Mouse (Mus musculus) CH12.LX (cell line): Measurements from ENCODE around the gene Spata21.

ENCODE experiments used
- BHLHE40 ChIP-seq: IDR thresholded peaks from 2 replicates; pipeline ENCODE4 v1.6.1; 2011; ENCODE audit warnings: mild to moderate bottlenecking, low read depth, low read length, improper control_type of control experiment
- CHD2 ChIP-seq: IDR thresholded peaks from 2 replicates; pipeline ENCODE4 v1.6.1; 2011; ENCODE audit warnings: low read length, improper control_type of control experiment
- CTCF ChIP-seq, 2 experiments: IDR thresholded peaks in 1 of 2; conservative IDR thresholded peaks in 1 of 2; 2 replicates each; pipeline ENCODE4 v1.5.1; 2011 to 2012; ENCODE audit warnings: low read depth in 2 of 2, low read length in 2 of 2, improper control_type of control experiment in 1 of 2, inconsistent platforms in 1 of 2, mild to moderate bottlenecking in 1 of 2, moderate library complexity in 1 of 2
- ELF1 ChIP-seq: IDR thresholded peaks from 2 replicates; pipeline ENCODE4 v1.6.1; 2014; ENCODE audit warnings: low read depth, mild to moderate bottlenecking, inconsistent platforms, low read length, improper control_type of control experiment
- HCFC1 ChIP-seq: IDR thresholded peaks from 2 replicates; pipeline ENCODE4 v1.6.1; 2012; ENCODE audit warnings: low read depth, mild to moderate bottlenecking, inconsistent platforms, low read length, improper control_type of control experiment
- POLR2A ChIP-seq: IDR thresholded peaks from 2 replicates; pipeline ENCODE4 v1.6.1; 2011; ENCODE audit warnings: low read depth, mild to moderate bottlenecking, improper control_type of control experiment, low read length
- POLR2AphosphoS2 ChIP-seq: IDR thresholded peaks from 2 replicates; pipeline ENCODE4 v1.6.1; 2011; ENCODE audit warnings: low read depth, low read length, improper control_type of control experiment
- RAD21 ChIP-seq: IDR thresholded peaks from 2 replicates; pipeline ENCODE4 v1.6.1; 2011; ENCODE audit warnings: low read depth, mild to moderate bottlenecking, low read length, improper control_type of control experiment, moderate library complexity
- ZMIZ1 ChIP-seq: IDR thresholded peaks from 2 replicates; pipeline ENCODE4 v1.6.1; 2012; ENCODE audit warnings: low read depth, mild to moderate bottlenecking, inconsistent platforms, low read length, improper control_type of control experiment

GRCm38 (mm10) chr4:141139116-141139970 lies 51.2 kb downstream of the Spata21 start, which contains the start of gene Szrd1:
- TF ChIP-seq CTCF (conservative IDR thresholded peaks at IDR 0.05 in 1 of 2, IDR thresholded peaks at IDR 0.05 in 1 of 2; ENCODE audit: low read depth in 2 of 2, low read length in 2 of 2): no peak
- TF ChIP-seq ELF1: peak; percentile 98
- TF ChIP-seq ZMIZ1: peak; percentile 61
- TF ChIP-seq RAD21: no peak
- TF ChIP-seq HCFC1: peak; percentile 90
- no peak for TF ChIP-seq BHLHE40
- TF ChIP-seq POLR2AphosphoS2: 0 out of 2 replicates have a peak, but pooled peaks have one; percentile 41
- TF ChIP-seq POLR2A: peak; percentile 85
- peak; percentile 52; the same call in 1 of the 2 replicates for TF ChIP-seq CHD2
